Mouse (Mus musculus): ENCODE results near the gene Gm49394. TPM values are rescaled to one million over a fixed set of nuclear protein-coding genes. Genes with fewer than 3 reads are reported as not detected.

Gm49394 gene
- polyA plus RNA-seq, 1 experiment from 2014 or later, result 0.25 TPM

GRCm38 (mm10) chr7:142658681-142659180, 11.0 kb downstream of the Gm49394 start:
- under 1% methylated on average over 40 of the region's 40 CpGs for WGBS
- peaks cover 57% of the 10 kb centered on the region for H3K4me1 ChIP-seq
- H3K36me3 ChIP-seq, result peaks cover 9% of the 10 kb centered on the region; the same call in 1 of the 2 replicates
- no peaks in the 10 kb centered on the region for H3K9me3 ChIP-seq (replicated peaks)
- H3K27me3 ChIP-seq, result peaks cover 90% of the 10 kb centered on the region
- peak overlapping the region; percentile 71 for H3K4me2 ChIP-seq (replicated peaks)
- ATAC-seq (ENCODE audit: insufficient number of reproducible peaks, low FRiP score, low TSS enrichment, low read depth), result peak; percentile 1; the same call in 1 of the 2 replicates
- H3K9ac ChIP-seq, result peak overlapping the region; percentile 66
- peak overlapping the region; percentile 90 for H3K27ac ChIP-seq (replicated peaks)
- peak overlapping the region; percentile 60 for H3K4me3 ChIP-seq (replicated peaks)

DNA sequence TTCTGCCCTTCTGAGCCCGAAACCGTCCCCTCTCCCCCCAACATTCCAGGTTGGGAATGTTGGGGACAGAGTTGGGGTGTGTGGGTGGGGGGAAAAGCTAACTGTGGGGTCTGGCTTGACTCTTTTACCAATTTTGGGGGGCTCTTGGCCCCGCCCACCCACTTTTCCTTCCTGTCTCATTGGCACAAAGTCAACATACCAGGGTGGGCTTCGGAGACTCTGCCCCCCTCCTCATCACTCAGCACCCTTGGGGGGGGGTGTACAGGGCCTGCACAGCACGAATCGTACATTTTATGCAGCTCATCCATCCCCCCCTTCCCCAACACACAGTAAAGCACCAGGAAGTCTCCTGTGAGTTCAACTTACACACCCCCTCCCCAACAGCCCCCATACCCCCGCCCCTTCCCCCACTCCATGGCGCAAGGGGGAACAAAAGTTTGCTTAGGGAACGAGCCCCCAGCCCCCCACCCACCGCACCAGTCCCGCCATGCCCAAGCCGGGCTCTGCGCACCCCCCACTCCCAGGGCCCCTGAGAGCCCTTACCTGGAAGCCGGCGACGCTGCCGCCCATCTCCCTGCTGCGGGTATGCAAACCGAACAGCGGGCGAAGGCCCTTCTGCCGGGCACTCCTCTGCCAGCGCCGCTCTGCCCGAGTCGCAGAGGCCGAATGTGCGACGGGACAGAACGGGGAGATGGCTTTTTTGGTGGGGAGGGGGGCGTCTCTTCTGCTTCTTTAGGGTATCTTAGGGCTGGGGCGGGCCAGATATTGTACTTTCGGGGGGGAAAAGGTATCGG, 11.7 kb downstream of the Gm49394 start:
- peak overlapping the region; percentile 71 for H3K4me2 ChIP-seq (replicated peaks)
- H3K27ac ChIP-seq (replicated peaks), result peak overlapping the region; percentile 90
- H3K9me3 ChIP-seq (replicated peaks), result no peaks in the 10 kb centered on the region
- peak overlapping the region; percentile 60 for H3K4me3 ChIP-seq (replicated peaks)
- 1% methylated on average over 34 of the region's 34 CpGs for WGBS
- ATAC-seq (ENCODE audit: insufficient number of reproducible peaks, low FRiP score, low TSS enrichment, low read depth), result no peak
- peaks cover 51% of the 10 kb centered on the region for H3K4me1 ChIP-seq
- peaks cover 86% of the 10 kb centered on the region for H3K27me3 ChIP-seq
- peaks cover 12% of the 10 kb centered on the region; the same call in 1 of the 2 replicates for H3K36me3 ChIP-seq
- peak overlapping the region; percentile 66 for H3K9ac ChIP-seq

GRCm38 (mm10) chr7:142657341-142657791, 12.4 kb downstream of the Gm49394 start:
- peaks cover 80% of the 10 kb centered on the region for H3K27me3 ChIP-seq
- H3K36me3 ChIP-seq, result peaks cover 14% of the 10 kb centered on the region; the same call in 1 of the 2 replicates
- peak overlapping the region; percentile 60 for H3K4me3 ChIP-seq (replicated peaks)
- no peaks in the 10 kb centered on the region for H3K9me3 ChIP-seq (replicated peaks)
- H3K27ac ChIP-seq (replicated peaks), result peak overlapping the region; percentile 90
- peaks cover 51% of the 10 kb centered on the region for H3K4me1 ChIP-seq
- peak; percentile 25 for ATAC-seq (ENCODE audit: insufficient number of reproducible peaks, low FRiP score, low TSS enrichment, low read depth)
- WGBS, result 14% methylated on average over 7 of the region's 9 CpGs
- peak overlapping the region; percentile 66 for H3K9ac ChIP-seq
- H3K4me2 ChIP-seq (replicated peaks), result peak overlapping the region; percentile 71

- peaks cover 22% of the 10 kb centered on the region; the same call in 1 of the 2 replicates for H3K36me3 ChIP-seq
- H3K4me3 ChIP-seq (replicated peaks), result peak overlapping the region; percentile 60
- H3K27me3 ChIP-seq, result peaks cover 70% of the 10 kb centered on the region
- H3K9me3 ChIP-seq (replicated peaks), result no peaks in the 10 kb centered on the region
- 48% methylated on average over 4 of the region's 4 CpGs for WGBS
- peak overlapping the region; percentile 31; the same call in 1 of the 2 replicates for H3K9ac ChIP-seq
- peaks cover 49% of the 10 kb centered on the region for H3K4me1 ChIP-seq
- peak overlapping the region; percentile 71 for H3K4me2 ChIP-seq (replicated peaks)
- peak overlapping the region; percentile 55; the same call in 1 of the 2 replicates for H3K27ac ChIP-seq (replicated peaks)
- ATAC-seq (ENCODE audit: insufficient number of reproducible peaks, low FRiP score, low TSS enrichment, low read depth), result no peak; the same call in 1 of the 2 replicates
Measured at GRCm38 (mm10) chr7:142656055-142656454, 13.7 kb downstream of the Gm49394 start.

DNA sequence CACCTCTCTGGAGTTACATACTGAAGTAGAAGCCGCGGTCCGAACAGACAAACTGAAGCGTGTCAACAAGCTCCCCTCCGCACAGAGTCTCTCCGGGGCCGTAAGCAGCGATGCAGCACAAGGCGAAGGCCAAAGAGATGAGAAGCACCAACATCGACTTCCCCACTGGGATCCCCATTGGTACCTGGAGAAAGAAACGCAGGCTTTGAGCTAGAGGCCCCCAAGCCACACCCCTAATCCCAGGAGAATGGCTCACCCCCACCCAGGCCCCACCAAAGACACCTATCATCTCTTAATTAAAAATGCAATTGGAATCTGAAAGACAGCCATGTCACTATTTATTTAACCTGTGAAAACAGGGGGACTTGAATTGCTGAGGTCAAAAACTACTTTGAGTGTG, 14.1 kb downstream of the Gm49394 start:
- Histone ChIP-seq H3K4me2 (replicated peaks) (peak overlapping the region; percentile 71), H3K9me3 (replicated peaks) (no peaks in the 10 kb centered on the region), H3K36me3 (peaks cover 24% of the 10 kb centered on the region; the same call in 1 of the 2 replicates), H3K4me3 (replicated peaks) (peak overlapping the region; percentile 60), H3K9ac (peak overlapping the region; percentile 15; the same call in 1 of the 2 replicates), H3K4me1 (peaks cover 44% of the 10 kb centered on the region), H3K27me3 (peaks cover 66% of the 10 kb centered on the region), H3K27ac (replicated peaks) (no peak overlapping the region)
- ATAC-seq (ENCODE audit: insufficient number of reproducible peaks, low FRiP score, low TSS enrichment, low read depth), result no peak
- WGBS, result 16% methylated on average over 11 of the region's 11 CpGs

GRCm38 (mm10) chr7:142653726-142654125, 16.0 kb downstream of the Gm49394 start:
- WGBS, result 19% methylated on average over 18 of the region's 18 CpGs
- H3K9ac ChIP-seq, result no peak overlapping the region
- no peaks in the 10 kb centered on the region for H3K9me3 ChIP-seq (replicated peaks)
- H3K27me3 ChIP-seq, result peaks cover 47% of the 10 kb centered on the region
- peaks cover 24% of the 10 kb centered on the region; the same call in 1 of the 2 replicates for H3K36me3 ChIP-seq
- no peak for ATAC-seq (ENCODE audit: insufficient number of reproducible peaks, low FRiP score, low TSS enrichment, low read depth)
- H3K4me3 ChIP-seq (replicated peaks), result peak overlapping the region; percentile 60; the same call in 1 of the 2 replicates
- H3K4me2 ChIP-seq (replicated peaks), result no peak overlapping the region
- H3K4me1 ChIP-seq, result peaks cover 29% of the 10 kb centered on the region
- H3K27ac ChIP-seq (replicated peaks), result 0 out of 2 replicates have a peak overlapping the region, but pooled peaks have one; percentile 39

- no peak overlapping the region for H3K9ac ChIP-seq
- peaks cover 19% of the 10 kb centered on the region for H3K4me1 ChIP-seq
- 21% methylated on average over 6 of the region's 6 CpGs for WGBS
- H3K4me2 ChIP-seq (replicated peaks), result no peak overlapping the region
- peaks cover 6% of the 10 kb centered on the region; the same call in 1 of the 2 replicates for H3K36me3 ChIP-seq
- no peak; the same call in 1 of the 2 replicates for ATAC-seq (ENCODE audit: insufficient number of reproducible peaks, low FRiP score, low TSS enrichment, low read depth)
- no peaks in the 10 kb centered on the region for H3K27me3 ChIP-seq
- H3K9me3 ChIP-seq (replicated peaks), result no peaks in the 10 kb centered on the region
- 0 out of 2 replicates have a peak overlapping the region, but pooled peaks have one; percentile 22 for H3K27ac ChIP-seq (replicated peaks)
- no peak overlapping the region for H3K4me3 ChIP-seq (replicated peaks)
Measured at GRCm38 (mm10) chr7:142646676-142647075, 23.1 kb downstream of the Gm49394 start.

GRCm38 (mm10) chr7:142645045-142645444, 24.7 kb downstream of the Gm49394 start:
- 21% methylated on average over 5 of the region's 5 CpGs for WGBS
- peak overlapping the region; percentile 18; the same call in 1 of the 2 replicates for H3K27ac ChIP-seq (replicated peaks)
- no peaks in the 10 kb centered on the region for H3K9me3 ChIP-seq (replicated peaks)
- H3K4me1 ChIP-seq, result peaks cover 19% of the 10 kb centered on the region
- no peak overlapping the region for H3K4me3 ChIP-seq (replicated peaks)
- no peaks in the 10 kb centered on the region for H3K27me3 ChIP-seq
- no peak overlapping the region for H3K4me2 ChIP-seq (replicated peaks)
- no peak overlapping the region for H3K9ac ChIP-seq
- H3K36me3 ChIP-seq, result no peaks in the 10 kb centered on the region
- ATAC-seq (ENCODE audit: insufficient number of reproducible peaks, low FRiP score, low TSS enrichment, low read depth), result no peak

DNA sequence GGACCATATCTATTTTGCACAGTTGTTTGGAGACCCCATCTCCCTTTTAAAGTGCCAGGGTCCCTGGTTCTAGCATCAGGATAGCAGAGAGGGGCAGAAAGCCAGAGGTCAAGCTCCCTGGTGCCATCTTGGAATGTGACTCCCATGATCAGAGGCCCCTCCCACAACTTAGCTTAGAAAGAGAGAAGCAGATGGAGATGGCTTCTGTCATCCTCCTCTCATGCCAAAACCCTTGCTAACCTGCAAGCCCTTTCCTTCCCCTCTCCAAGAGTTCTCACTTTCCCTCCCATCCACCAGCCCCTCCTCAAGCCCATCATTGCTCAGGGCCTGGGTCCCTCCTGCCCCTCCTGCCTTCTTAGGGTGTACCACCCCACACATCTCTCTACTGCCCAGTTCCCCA, 33.6 kb downstream of the Gm49394 start:
- Histone ChIP-seq H3K4me1 (peaks cover 6% of the 10 kb centered on the region), H3K9me3 (replicated peaks) (no peaks in the 10 kb centered on the region), H3K4me2 (replicated peaks) (no peak overlapping the region), H3K4me3 (replicated peaks) (no peak overlapping the region), H3K9ac (no peak overlapping the region), H3K36me3 (no peaks in the 10 kb centered on the region), H3K27me3 (no peaks in the 10 kb centered on the region), H3K27ac (replicated peaks) (no peak overlapping the region)
- no peak for ATAC-seq (ENCODE audit: insufficient number of reproducible peaks, low FRiP score, low TSS enrichment, low read depth)

DNA sequence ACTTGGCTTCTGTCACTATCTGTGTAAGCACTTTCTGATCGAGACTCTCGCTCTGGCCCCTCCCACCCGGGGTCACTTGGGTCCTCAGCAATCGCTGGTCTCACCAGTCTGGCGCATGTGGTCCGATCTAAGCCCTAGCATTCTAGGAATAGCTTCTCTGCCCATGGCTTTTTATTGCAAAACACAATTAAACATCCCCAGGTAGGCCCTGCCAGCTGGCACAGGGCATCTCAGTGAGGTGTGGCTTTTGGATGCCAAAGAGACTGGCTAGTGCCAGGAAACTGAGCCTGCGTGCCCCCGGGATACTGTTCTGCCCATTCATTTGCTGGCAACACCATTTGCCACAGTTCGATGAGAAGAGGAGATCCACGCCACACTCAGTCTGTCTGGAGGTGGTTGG, 39.1 kb downstream of the Gm49394 start:
- Histone ChIP-seq H3K4me2 (replicated peaks) (no peak overlapping the region), H3K27me3 (no peaks in the 10 kb centered on the region), H3K4me3 (replicated peaks) (no peak overlapping the region), H3K9ac (no peak overlapping the region), H3K36me3 (no peaks in the 10 kb centered on the region), H3K27ac (replicated peaks) (no peak overlapping the region), H3K9me3 (replicated peaks) (no peaks in the 10 kb centered on the region), H3K4me1 (0 out of 2 replicates have a peak, but pooled peaks cover 6% of the 10 kb centered on the region)
- no peak for ATAC-seq (ENCODE audit: insufficient number of reproducible peaks, low FRiP score, low TSS enrichment, low read depth)
- WGBS, result 75% methylated on average over 10 of the region's 10 CpGs

GRCm38 (mm10) chr7:142629806-142630205, 39.9 kb downstream of the Gm49394 start:
- WGBS, result 68% methylated on average over 6 of the region's 6 CpGs
- Histone ChIP-seq H3K27ac (replicated peaks) (no peak overlapping the region), H3K27me3 (no peaks in the 10 kb centered on the region), H3K9me3 (replicated peaks) (no peaks in the 10 kb centered on the region), H3K4me3 (replicated peaks) (no peak overlapping the region), H3K4me2 (replicated peaks) (no peak overlapping the region), H3K36me3 (no peaks in the 10 kb centered on the region), H3K4me1 (0 out of 2 replicates have a peak, but pooled peaks cover 6% of the 10 kb centered on the region), H3K9ac (no peak overlapping the region)
- ATAC-seq (ENCODE audit: insufficient number of reproducible peaks, low FRiP score, low TSS enrichment, low read depth), result no peak

All from embryonic facial prominence, embryonic 15.5 days (tissue).